Mouse (Mus musculus) heart, postnatal 0 days (tissue): ENCODE measurements around the gene Aif1. TPM values are rescaled to one million over a fixed set of nuclear protein-coding genes. Genes with fewer than 3 reads are reported as not detected.
A peak's percentile ranks its signal among the peaks of the same experiment; 100 is the strongest.

Experiments
- ATAC-seq: fragments of 200-750 bp; cut with Nextera tagmentation; 2 replicates; pipeline ENCODE4 v1.8.0; 2017; ENCODE audit warnings: low read depth, moderate number of reproducible peaks, moderate library complexity; ENCODE audit not compliant: insufficient read depth
- DNase-seq: peaks from one replicate; pipeline ENCODE4 v3.0.0-alpha.2; 2016; ENCODE audit warnings: low spot score
- H3K27ac ChIP-seq: fragments of 300-500 bp; sonication (generic); 2 replicates; pipeline ENCODE4 v1.5.1; 2014; ENCODE audit warnings: low read depth, mild to moderate bottlenecking
- H3K27me3 ChIP-seq: fragments of 300-500 bp; sonication (generic); 2 replicates; pipeline ENCODE4 v1.6.1; 2014; ENCODE audit warnings: low read length, mixed read lengths; ENCODE audit not compliant: control insufficient read depth, insufficient read depth
- H3K36me3 ChIP-seq: fragments of 300-500 bp; sonication (generic); replicated peaks from 2 replicates; pipeline ENCODE4 v1.6.1; 2014; ENCODE audit warnings: low read length, mixed read lengths; ENCODE audit not compliant: control insufficient read depth, insufficient read depth
- H3K4me1 ChIP-seq: fragments of 300-500 bp; sonication (generic); 2 replicates; pipeline ENCODE4 v1.6.1; 2014; ENCODE audit warnings: antibody characterized with exemption; ENCODE audit not compliant: control insufficient read depth, insufficient read depth
- H3K4me2 ChIP-seq: fragments of 300-500 bp; sonication (generic); 2 replicates; pipeline ENCODE4 v1.6.1; 2014; ENCODE audit warnings: low read depth, mild to moderate bottlenecking, low read length, moderate library complexity
- H3K4me3 ChIP-seq: fragments of 300-500 bp; sonication (generic); 2 replicates; pipeline ENCODE4 v1.5.1; 2014; ENCODE audit warnings: low read depth, low read length
- H3K9ac ChIP-seq: fragments of 300-500 bp; sonication (generic); replicated peaks from 2 replicates; pipeline ENCODE4 v1.6.1; 2014; ENCODE audit warnings: low read depth, low read length, mixed read lengths
- H3K9me3 ChIP-seq: fragments of 300-500 bp; sonication (generic); replicated peaks from 2 replicates; pipeline ENCODE4 v1.6.1; 2016; ENCODE audit warnings: low read length; ENCODE audit not compliant: control insufficient read depth
- CTCF ChIP-seq: IDR thresholded peaks from 2 replicates; pipeline ENCODE4 v1.5.1; 2016; ENCODE audit warnings: antibody characterized with exemption, control low read depth, low read depth
- EP300 ChIP-seq: IDR thresholded peaks from 2 replicates; pipeline ENCODE4 v1.6.1; 2016; ENCODE audit warnings: antibody characterized with exemption, low read depth
- WGBS: fragments of 180-500 bp; shearing (Covaris S2); extraction: QIAGEN DNeasy Blood & Tissue Kit; methylation state at CpG from one replicate; pipeline ENCODE4 v1.1.7; 2014; 5-methylcytosine and 5-hydroxymethylcytosine counted together
- polyA plus RNA-seq: library from polyadenylated mRNA; unstranded; fragments of >200 nt; fragmentation: Nextera tagmentation; extraction: Ambion mirVana; gene quantifications from 2 replicates; pipeline ENCODE4 v1.2.1, GENCODE M21; 2015
- total RNA-seq: library from RNA; depleted of rRNA; stranded (reverse); fragments of >200 nt; gene quantifications from 2 replicates; pipeline ENCODE4 v1.2.3, GENCODE M21; 2014; ENCODE audit warnings: low replicate concordance

Gene Aif1
- total and polyA plus RNA-seq, 2 experiments from 2014 or later, result 1.8 to 7.5 TPM

- Histone ChIP-seq H3K9ac (no peak overlapping the region), H3K27ac (no peak overlapping the region), H3K27me3 (no peaks in the 10 kb centered on the region), H3K36me3 (peaks cover 61% of the 10 kb centered on the region), H3K4me1 (no peaks in the 10 kb centered on the region; the same call in 1 of the 2 replicates), H3K9me3 (no peaks in the 10 kb centered on the region), H3K4me2 (no peak overlapping the region), H3K4me3 (no peak overlapping the region)
- TF ChIP-seq EP300 (no peak), CTCF (no peak)
- ATAC-seq (no peak), DNase-seq (no peak)
- WGBS, result 86% methylated on average over 3 of the region's 3 CpGs
These were observed 36.6 kb downstream of the Aif1 start for GRCm38 (mm10) chr17:35139269-35139668.

DNA sequence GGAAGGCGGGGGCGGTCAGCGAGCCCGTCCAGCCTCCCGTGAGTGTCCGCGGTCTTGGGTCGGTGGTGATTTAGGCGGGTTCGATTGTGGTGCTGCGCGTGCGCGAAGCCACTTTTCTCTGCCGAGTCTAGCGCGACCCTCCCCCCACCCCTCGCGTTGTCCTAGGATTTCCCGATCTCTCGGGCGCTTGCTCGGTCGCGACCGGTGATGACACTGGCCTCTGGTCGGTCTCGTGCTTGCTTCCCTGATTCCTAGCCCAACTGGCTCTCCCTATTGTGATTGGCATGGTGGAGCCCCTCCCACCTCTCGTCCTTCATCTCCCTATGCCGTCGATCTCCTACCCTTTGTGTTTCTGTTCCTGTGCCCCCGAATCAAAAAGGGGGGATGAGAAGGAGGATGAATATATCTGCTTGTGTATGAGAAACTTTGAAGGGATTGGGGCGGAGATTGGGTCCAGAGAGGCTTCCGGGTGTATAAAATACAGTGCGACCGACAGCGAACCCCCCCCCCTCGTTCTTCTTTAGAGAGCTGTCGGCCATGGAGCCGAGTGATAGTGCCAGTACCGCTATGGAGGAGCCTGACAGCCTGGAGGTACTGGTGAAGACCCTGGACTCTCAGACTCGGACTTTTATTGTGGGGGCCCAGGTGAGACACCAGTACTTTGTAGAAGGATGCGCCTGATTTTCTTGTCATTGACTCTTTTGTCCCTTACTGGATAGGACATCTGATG is 40.1 kb downstream of the Aif1 start:
- DNase-seq (peak; percentile 83), ATAC-seq (peak; percentile 45)

GRCm38 (mm10) chr17:35134801-35135590 is 40.9 kb downstream of the Aif1 start, which contains the start of gene Bag6:
Gene Bag6, plus strand, starts transcription at chr17:35135178.
- ATAC-seq, result peak; percentile 95
- WGBS, result under 1% methylated on average over 66 of the region's 66 CpGs
- Histone ChIP-seq H3K9ac (peak within 1 kb of the TSS; percentile 80), H3K4me2 (peak within 1 kb of the TSS; percentile 77), H3K27me3 (no peaks in the 10 kb centered on the region), H3K36me3 (peaks cover 23% of the 10 kb centered on the region), H3K27ac (peak within 1 kb of the TSS; percentile 96), H3K9me3 (no peaks in the 10 kb centered on the region), H3K4me1 (no peaks in the 10 kb centered on the region; the same call in 1 of the 2 replicates), H3K4me3 (peak within 1 kb of the TSS; percentile 84)
- DNase-seq, result peak; percentile 95
- TF ChIP-seq EP300 (peak; percentile 95), CTCF (no peak)

More for the DNA sequence above, 40.1 kb downstream of the Aif1 start:
- H3K27me3 ChIP-seq, result no peaks in the 10 kb centered on the region
- H3K27ac ChIP-seq, result peak overlapping the region; percentile 96
- H3K36me3 ChIP-seq, result peaks cover 26% of the 10 kb centered on the region
- TF ChIP-seq EP300 (no peak; the same call in 1 of the 2 replicates), CTCF (no peak)
- no peaks in the 10 kb centered on the region; the same call in 1 of the 2 replicates for H3K4me1 ChIP-seq
- H3K4me3 ChIP-seq, result peak overlapping the region; percentile 84
- peak overlapping the region; percentile 80 for H3K9ac ChIP-seq
- H3K9me3 ChIP-seq, result no peaks in the 10 kb centered on the region
- under 1% methylated on average over 42 of the region's 43 CpGs for WGBS
- H3K4me2 ChIP-seq, result peak overlapping the region; percentile 77

- H3K4me1 ChIP-seq, result no peaks in the 10 kb centered on the region; the same call in 1 of the 2 replicates
- no peak overlapping the region for H3K4me3 ChIP-seq
- TF ChIP-seq CTCF (no peak), EP300 (no peak)
- no peak for ATAC-seq
- 91% methylated on average over 7 of the region's 7 CpGs for WGBS
- H3K4me2 ChIP-seq, result no peak overlapping the region
- H3K9ac ChIP-seq, result no peak overlapping the region
- H3K27ac ChIP-seq, result no peak overlapping the region
- no peak for DNase-seq
- H3K36me3 ChIP-seq, result peaks cover 12% of the 10 kb centered on the region; the same call in 1 of the 2 replicates
- no peaks in the 10 kb centered on the region for H3K9me3 ChIP-seq
- H3K27me3 ChIP-seq, result no peaks in the 10 kb centered on the region
These were observed 42.4 kb downstream of the Aif1 start for GRCm38 (mm10) chr17:35133517-35133916.

DNA sequence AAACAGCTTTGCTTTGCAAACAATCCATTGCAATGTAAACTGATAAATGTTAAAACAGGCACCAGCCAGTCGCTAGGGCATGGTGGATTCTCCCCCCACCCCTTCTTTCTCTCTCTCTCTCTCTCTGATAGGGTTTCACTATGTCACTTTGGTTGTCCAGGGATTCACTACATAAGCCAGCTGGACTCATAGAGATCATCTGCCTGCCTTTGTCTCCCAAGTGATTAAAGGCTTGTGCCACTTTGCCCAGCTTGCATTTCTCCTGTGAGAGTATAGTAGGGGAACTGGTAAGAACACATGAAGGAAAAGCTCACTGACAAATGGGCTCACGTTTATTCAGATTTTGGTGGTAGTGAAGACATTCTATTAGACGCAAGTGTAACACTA is 43.7 kb downstream of the Aif1 start:
- TF ChIP-seq EP300, result no peak
- TF ChIP-seq CTCF, result no peak
- Histone ChIP-seq H3K36me3 (0 out of 2 replicates have a peak, but pooled peaks cover 13% of the 10 kb centered on the region), H3K4me3 (no peak overlapping the region), H3K4me1 (peaks cover 6% of the 10 kb centered on the region), H3K9me3 (no peaks in the 10 kb centered on the region), H3K27ac (no peak overlapping the region), H3K4me2 (no peak overlapping the region), H3K9ac (no peak overlapping the region), H3K27me3 (no peaks in the 10 kb centered on the region)
- ATAC-seq, result no peak
- DNase-seq, result no peak
- WGBS, result 70% methylated on average over 3 of the region's 3 CpGs
